Mouse (Mus musculus) telencephalon, adult 2 months (tissue): ENCODE results near the gene Lmx1a.

Source experiments
- DNase-seq: peaks from one replicate; pipeline ENCODE4 v3.0.0-alpha.2; 2011; ENCODE audit warnings: low read depth, low spot score

The Lmx1a gene

GRCm38 (mm10) chr1:167878354-167878753 lies 189.3 kb downstream of the Lmx1a start:
- no peak for DNase-seq

DNA sequence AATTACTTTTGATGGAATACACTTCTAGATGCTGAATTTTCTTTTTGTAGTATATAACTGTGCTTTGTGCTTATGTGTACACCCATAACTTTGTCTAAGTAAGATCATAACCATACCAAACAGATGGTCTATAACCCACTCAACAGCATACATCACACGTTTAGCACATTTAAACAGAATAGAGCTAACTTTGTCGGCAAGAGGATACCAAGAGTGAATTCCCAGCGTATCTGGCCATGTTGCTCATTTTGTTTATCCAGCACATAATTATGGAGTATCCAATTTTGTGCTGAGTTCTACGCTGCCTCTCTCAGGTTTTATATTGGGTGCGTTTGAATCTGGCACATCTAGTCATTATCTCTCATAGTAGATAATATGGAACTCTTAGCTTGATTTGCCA lies 196.7 kb downstream of the Lmx1a start:
- peak; percentile 64 for DNase-seq

DNA sequence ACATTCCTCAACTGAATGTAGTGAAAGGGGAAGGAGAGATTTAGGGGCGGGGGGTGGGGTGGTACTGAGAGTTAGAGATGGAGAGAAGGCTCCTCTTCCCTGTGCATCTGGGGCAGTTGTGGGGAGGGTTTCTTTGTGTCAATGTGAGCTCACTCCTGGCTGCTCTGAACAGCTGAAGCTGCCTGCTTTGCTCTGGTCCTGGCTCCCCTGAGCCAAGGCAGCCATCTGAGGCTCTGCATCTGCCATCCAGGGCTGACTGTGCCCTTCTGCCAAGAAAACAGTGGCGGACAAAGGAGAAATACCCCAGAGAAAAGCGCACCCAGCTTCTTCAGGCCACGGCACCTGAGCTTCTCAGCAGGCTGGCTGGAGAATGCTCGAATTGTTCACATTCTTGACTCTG lies 199.1 kb downstream of the Lmx1a start:
- no peak for DNase-seq

DNA sequence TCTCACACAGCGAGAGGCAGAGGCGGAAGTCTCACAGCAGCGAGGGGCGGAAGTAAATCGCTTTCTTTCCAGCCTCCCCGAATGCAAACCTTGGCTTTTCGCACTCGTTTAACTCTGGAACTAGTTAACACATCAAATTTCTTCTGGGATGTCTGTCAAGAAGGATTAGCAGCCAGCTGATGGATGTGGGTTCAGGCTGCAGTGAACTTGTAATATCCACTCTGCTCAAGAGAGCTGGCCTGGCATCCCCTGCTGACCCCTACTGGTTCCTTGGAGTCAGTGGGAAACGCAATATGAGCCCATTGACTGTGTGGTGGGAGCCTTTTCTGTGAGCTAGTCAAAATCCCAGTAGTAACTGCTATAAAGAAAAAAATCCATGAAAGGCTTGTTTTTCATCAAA lies 199.8 kb downstream of the Lmx1a start:
- no peak for DNase-seq

- DNase-seq, result peak; percentile 71
These were observed 207.2 kb downstream of the Lmx1a start for GRCm38 (mm10) chr1:167896234-167896633.
